ENCODE assay signal across 7 mouse cellular contexts in the genomic region with DNA sequence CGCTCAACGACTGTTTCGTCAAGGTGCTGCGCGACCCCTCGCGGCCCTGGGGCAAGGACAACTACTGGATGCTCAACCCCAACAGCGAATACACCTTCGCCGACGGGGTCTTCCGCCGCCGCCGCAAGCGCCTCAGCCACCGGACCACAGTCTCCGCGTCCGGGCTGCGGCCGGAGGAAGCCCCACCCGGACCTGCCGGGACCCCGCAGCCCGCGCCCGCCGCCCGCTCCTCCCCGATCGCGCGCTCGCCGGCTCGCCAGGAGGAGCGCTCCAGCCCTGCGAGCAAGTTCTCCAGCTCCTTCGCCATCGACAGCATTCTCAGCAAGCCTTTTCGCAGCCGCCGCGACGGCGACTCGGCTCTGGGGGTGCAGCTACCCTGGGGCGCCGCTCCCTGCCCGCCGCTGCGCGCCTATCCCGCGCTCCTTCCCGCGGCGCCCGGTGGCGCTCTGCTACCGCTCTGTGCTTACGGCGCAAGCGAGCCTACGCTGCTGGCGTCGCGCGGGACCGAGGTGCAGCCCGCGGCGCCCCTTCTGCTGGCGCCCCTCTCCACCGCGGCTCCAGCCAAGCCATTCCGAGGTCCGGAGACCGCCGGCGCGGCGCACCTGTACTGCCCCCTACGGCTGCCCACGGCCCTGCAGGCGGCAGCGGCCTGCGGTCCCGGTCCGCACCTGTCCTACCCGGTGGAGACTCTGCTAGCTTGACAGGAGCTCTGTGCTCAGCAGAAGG. TPM values are rescaled to one million over a fixed set of nuclear protein-coding genes. Genes with fewer than 3 reads are reported as not detected.
DNase-seq lines count a peak whose midpoint lies in the region; ATAC-seq and TF ChIP-seq lines count a peak whose summit lies in the region.

No protein-coding gene starts in this region.

- H3K36me3 ChIP-seq in hindbrain, embryonic 15.5 days: no peaks in the 10 kb centered on the region
- H3K36me3 ChIP-seq in megakaryocyte, embryonic 14.5 days (replicated peaks; ENCODE audit: low read length): no peaks in the 10 kb centered on the region

- H3K4me3 ChIP-seq in cerebellum, adult 2 months (replicated peaks; ENCODE audit: insufficient read depth, low read depth, low read length): peak overlapping the region; percentile 54
- peak overlapping the region; percentile 47 for H3K4me3 ChIP-seq in hindbrain, embryonic 15.5 days
- peak overlapping the region; percentile 90 for H3K4me3 ChIP-seq in megakaryocyte, embryonic 14.5 days (replicated peaks)

- H3K9me3 ChIP-seq in hindbrain, embryonic 15.5 days: no peaks in the 10 kb centered on the region
- peaks cover 10% of the 10 kb centered on the region for H3K9me3 ChIP-seq in megakaryocyte, embryonic 14.5 days

- no peak for TF ChIP-seq POLR2A in cerebellum, adult 2 months (IDR thresholded peaks at IDR 0.05; ENCODE audit: borderline replicate concordance, insufficient read depth, low read length)

- H3K4me2 ChIP-seq in hindbrain, embryonic 15.5 days: peak overlapping the region; percentile 96

- peaks cover 3% of the 10 kb centered on the region; the same call in 1 of the 2 replicates for H3K27me3 ChIP-seq in cerebellum, adult 2 months (ENCODE audit: control insufficient read depth, insufficient read depth, low read length)
- peaks cover 85% of the 10 kb centered on the region for H3K27me3 ChIP-seq in hindbrain, embryonic 15.5 days
- H3K27me3 ChIP-seq in megakaryocyte, embryonic 14.5 days (replicated peaks): peaks cover 88% of the 10 kb centered on the region

- intact Hi-C loops in left cerebral cortex, postnatal 36 days (cut with DNase I): loop anchor here (5.0 kb wide), 2 partner anchors 58 to 248 kb away; partner anchors contain the start of gene Foxc1

- H3K9ac ChIP-seq in hindbrain, embryonic 15.5 days: peak overlapping the region; percentile 42

- peak; percentile 58; the same call in 1 of the 2 replicates for TF ChIP-seq CTCF in cerebellum, adult 2 months (IDR thresholded peaks at IDR 0.05; ENCODE audit: borderline replicate concordance, insufficient read depth, low read depth, low read length)

- no peak overlapping the region for H3K27ac ChIP-seq in cerebellum, adult 2 months (ENCODE audit: insufficient read depth, low read length)
- H3K27ac ChIP-seq in hindbrain, embryonic 15.5 days (replicated peaks): 0 out of 2 replicates have a peak overlapping the region, but pooled peaks have one; percentile 36

- under 1% methylated on average over 92 of the region's 92 CpGs for WGBS in cerebellum, adult 2 months
- WGBS in hindbrain, embryonic 15.5 days: under 1% methylated on average over 82 of the region's 92 CpGs

- ATAC-seq in hindbrain, embryonic 15.5 days (ENCODE audit: low FRiP score, low read depth): peak; percentile 67; the same call in 1 of the 2 replicates

- peak; percentile 15 for DNase-seq in T-cell, adult 2 months (ENCODE audit: low spot score)
- DNase-seq in cerebellum, adult 2 months: peak; percentile 28 to 56
- peak; percentile 59 for DNase-seq in forelimb bud, embryonic 11.5 days (ENCODE audit: low read depth, low spot score)
- peak; percentile 17 to 27 for DNase-seq in left cerebral cortex, postnatal 36 days (ENCODE audit: low spot score in 2 of 2)
- DNase-seq in spleen, adult 12 weeks (ENCODE audit: low spot score): peak; percentile 6

- H3K4me1 ChIP-seq in cerebellum, adult 2 months (ENCODE audit: control insufficient read depth, insufficient read depth, low read length): no peaks in the 10 kb centered on the region
- peaks cover 30% of the 10 kb centered on the region for H3K4me1 ChIP-seq in hindbrain, embryonic 15.5 days (replicated peaks)
- H3K4me1 ChIP-seq in megakaryocyte, embryonic 14.5 days: peaks cover 33% of the 10 kb centered on the region

RNA-seq across cellular contexts. Expression of gene A530084C06Rik, which starts 0.4 kb away (rescaled TPM):
- 0.72 and 0.87 TPM in 2 replicates for polyA plus RNA-seq in cerebellum, adult 2 months (2012; rRNA removed)
- polyA plus RNA-seq in hindbrain, embryonic 15.5 days (2015; fragmentation: Nextera tagmentation; extraction: Ambion mirVana): not detected in 2 replicates
- under 1 TPM; 0.59 to 0.69 TPM for total RNA-seq in left cerebral cortex, postnatal 36 days (2021)
- 0.06 and 0.68 TPM in 2 replicates for polyA plus RNA-seq in megakaryocyte, embryonic 14.5 days (2012; ENCODE audit: insufficient read depth, low replicate concordance)

RNA-seq across cellular contexts. Expression of gene Foxq1, which starts 3.6 kb away (rescaled TPM):
- polyA plus RNA-seq in cerebellum, adult 2 months (2012; rRNA removed): 3.0 and 3.3 TPM in 2 replicates
- 2.0 and 2.4 TPM in 2 replicates for polyA plus RNA-seq in hindbrain, embryonic 15.5 days (2015; fragmentation: Nextera tagmentation; extraction: Ambion mirVana)
- total RNA-seq in left cerebral cortex, postnatal 36 days (2021): 1 to 10 TPM; 2.8 to 3.4 TPM
- polyA plus RNA-seq in megakaryocyte, embryonic 14.5 days (2012; ENCODE audit: insufficient read depth, low replicate concordance): 0.04 TPM in 1 of 2 replicates, not detected in the other

Comparison
In these comparisons a context has a peak if more than half of its experiments do, and no peak if none do; other contexts are left out.
1. DNase-seq: peak in every context shown above with its lines; median percentile 59 in forelimb bud, embryonic 11.5 days; 42 in cerebellum, adult 2 months; 22 in left cerebral cortex, postnatal 36 days; 15 in T-cell, adult 2 months; 6 in spleen, adult 12 weeks.